Mouse (Mus musculus) liver, postnatal 0 days (tissue): ENCODE results near the gene Has1. TPM values are rescaled to one million over a fixed set of nuclear protein-coding genes. Genes with fewer than 3 reads are reported as not detected.

Experiments used
- ATAC-seq: fragments of 200-750 bp; cut with Nextera tagmentation; 2 replicates; pipeline ENCODE4 v1.8.0; 2017; ENCODE audit warnings: mild to moderate bottlenecking, moderate library complexity
- DNase-seq: peaks from one replicate; pipeline ENCODE4 v3.0.0-alpha.2; 2016
- H3K27ac ChIP-seq: fragments of 300-500 bp; sonication (generic); 2 replicates; pipeline ENCODE4 v1.5.1; 2014; ENCODE audit warnings: antibody characterized with exemption, moderate library complexity, mild to moderate bottlenecking, low read depth
- H3K27me3 ChIP-seq: fragments of 300-500 bp; sonication (generic); 2 replicates; pipeline ENCODE4 v1.6.1; 2014; ENCODE audit warnings: low read length, control low read depth, mixed read lengths; ENCODE audit not compliant: insufficient read depth
- H3K36me3 ChIP-seq: fragments of 300-500 bp; sonication (generic); replicated peaks from 2 replicates; pipeline ENCODE4 v1.6.1; 2014; ENCODE audit warnings: mild to moderate bottlenecking, control low read depth, low read length, moderate library complexity, mixed read lengths; ENCODE audit not compliant: insufficient read depth
- H3K4me1 ChIP-seq: fragments of 300-500 bp; sonication (generic); 2 replicates; pipeline ENCODE4 v1.6.1; 2014; ENCODE audit warnings: antibody characterized with exemption, mild to moderate bottlenecking, control low read depth; ENCODE audit not compliant: insufficient read depth
- H3K4me2 ChIP-seq: fragments of 300-500 bp; sonication (generic); 2 replicates; pipeline ENCODE4 v1.6.1; 2014; ENCODE audit warnings: low read depth, mild to moderate bottlenecking, low read length, moderate library complexity, mixed read lengths
- H3K4me3 ChIP-seq: fragments of 300-500 bp; sonication (generic); 2 replicates; pipeline ENCODE4 v1.5.1; 2014; ENCODE audit warnings: low read depth, low read length
- H3K9ac ChIP-seq: fragments of 300-500 bp; sonication (generic); replicated peaks from 2 replicates; pipeline ENCODE4 v1.6.1; 2014; ENCODE audit warnings: mild to moderate bottlenecking, moderate library complexity
- H3K9me3 ChIP-seq: fragments of 300-500 bp; sonication (generic); 2 replicates; pipeline ENCODE4 v1.6.1; 2016; ENCODE audit warnings: mild to moderate bottlenecking, control low read depth, low read length, mixed read lengths
- CTCF ChIP-seq: sonication (generic); IDR thresholded peaks from 2 replicates; pipeline ENCODE4 v1.5.1; 2016; ENCODE audit warnings: antibody characterized with exemption, low read depth
- EP300 ChIP-seq: IDR thresholded peaks from 2 replicates; pipeline ENCODE4 v1.6.1; 2016; ENCODE audit warnings: antibody characterized with exemption, low read depth, mild to moderate bottlenecking
- WGBS: fragments of 180-500 bp; shearing (Covaris S2); extraction: QIAGEN DNeasy Blood & Tissue Kit; methylation state at CpG from one replicate; pipeline ENCODE4 v1.1.7; 2014; ENCODE audit not compliant: insufficient replicate concordance; 5-methylcytosine and 5-hydroxymethylcytosine counted together
- polyA plus RNA-seq: library from polyadenylated mRNA; unstranded; fragments of >200 nt; fragmentation: Nextera tagmentation; extraction: Ambion mirVana; gene quantifications from 2 replicates; pipeline ENCODE4 v1.2.1, GENCODE M21; 2015

Gene Has1
- polyA plus RNA-seq, 1 experiment from 2014 or later = 0.09 TPM

- no peak for DNase-seq
- Histone ChIP-seq H3K27ac (peak overlapping the region; percentile 88), H3K36me3 (0 out of 2 replicates have a peak, but pooled peaks cover 2% of the 10 kb centered on the region), H3K4me2 (peak overlapping the region; percentile 79), H3K9ac (no peak overlapping the region; the same call in 1 of the 2 replicates), H3K27me3 (no peaks in the 10 kb centered on the region), H3K4me1 (peaks cover 12% of the 10 kb centered on the region), H3K4me3 (peak overlapping the region; percentile 65), H3K9me3 (no peaks in the 10 kb centered on the region)
- no peak for TF ChIP-seq EP300
- TF ChIP-seq CTCF = 0 out of 2 replicates have a peak, but pooled peaks have one; percentile 3
- WGBS = 20% methylated on average over 13 of the region's 13 CpGs
- no peak for ATAC-seq
Measured at GRCm38 (mm10) chr17:17837426-17837825, 17.6 kb downstream of the Has1 start.

- Histone ChIP-seq H3K4me1 (peaks cover 12% of the 10 kb centered on the region), H3K9me3 (no peaks in the 10 kb centered on the region), H3K36me3 (0 out of 2 replicates have a peak, but pooled peaks cover 2% of the 10 kb centered on the region), H3K9ac (no peak overlapping the region), H3K4me2 (no peak overlapping the region), H3K27me3 (no peaks in the 10 kb centered on the region), H3K4me3 (no peak overlapping the region), H3K27ac (no peak overlapping the region)
- no peak for DNase-seq
- 76% methylated on average over 5 of the region's 5 CpGs for WGBS
- no peak for ATAC-seq
- TF ChIP-seq EP300 (no peak), CTCF (no peak)
Measured at GRCm38 (mm10) chr17:17836101-17836500, 18.9 kb downstream of the Has1 start.

GRCm38 (mm10) chr17:17834896-17835295 lies 20.1 kb downstream of the Has1 start:
- H3K9ac ChIP-seq = no peak overlapping the region
- H3K4me3 ChIP-seq = no peak overlapping the region
- DNase-seq (peak; percentile 23), ATAC-seq (no peak)
- H3K36me3 ChIP-seq = no peaks in the 10 kb centered on the region
- H3K4me2 ChIP-seq = no peak overlapping the region
- H3K4me1 ChIP-seq = peaks cover 12% of the 10 kb centered on the region
- H3K27me3 ChIP-seq = no peaks in the 10 kb centered on the region
- H3K27ac ChIP-seq = no peak overlapping the region
- 11% methylated on average over 1 of the region's 1 CpGs for WGBS
- TF ChIP-seq EP300 = no peak
- TF ChIP-seq CTCF = no peak
- H3K9me3 ChIP-seq = no peaks in the 10 kb centered on the region

- peaks cover 7% of the 10 kb centered on the region for H3K4me1 ChIP-seq
- H3K4me2 ChIP-seq = no peak overlapping the region
- ATAC-seq (no peak), DNase-seq (no peak)
- TF ChIP-seq CTCF (no peak), EP300 (no peak)
- no peak overlapping the region for H3K9ac ChIP-seq
- H3K27ac ChIP-seq = no peak overlapping the region
- no peaks in the 10 kb centered on the region for H3K36me3 ChIP-seq
- H3K27me3 ChIP-seq = peaks cover 11% of the 10 kb centered on the region; the same call in 1 of the 2 replicates
- no peak overlapping the region for H3K4me3 ChIP-seq
- H3K9me3 ChIP-seq = no peaks in the 10 kb centered on the region
- WGBS = 63% methylated on average over 7 of the region's 7 CpGs
Measured at GRCm38 (mm10) chr17:17830731-17831130, 24.3 kb downstream of the Has1 start.

- Histone ChIP-seq H3K9ac (no peak overlapping the region), H3K27me3 (peaks cover 11% of the 10 kb centered on the region; the same call in 1 of the 2 replicates), H3K4me2 (no peak overlapping the region), H3K27ac (no peak overlapping the region), H3K4me1 (peaks cover 7% of the 10 kb centered on the region), H3K36me3 (no peaks in the 10 kb centered on the region), H3K9me3 (no peaks in the 10 kb centered on the region), H3K4me3 (no peak overlapping the region)
- ATAC-seq = no peak
- WGBS = 77% methylated on average over 18 of the region's 23 CpGs
- no peak for DNase-seq
- TF ChIP-seq EP300 (no peak), CTCF (no peak)
Measured at GRCm38 (mm10) chr17:17829816-17830535, 25.0 kb downstream of the Has1 start.

- no peak for DNase-seq
- H3K4me3 ChIP-seq = peak overlapping the region; percentile 70
- no peak overlapping the region for H3K27ac ChIP-seq
- TF ChIP-seq EP300 (no peak), CTCF (no peak)
- H3K4me1 ChIP-seq = peaks cover 5% of the 10 kb centered on the region; the same call in 1 of the 2 replicates
- H3K36me3 ChIP-seq = no peaks in the 10 kb centered on the region
- H3K9ac ChIP-seq = peak overlapping the region; percentile 11; the same call in 1 of the 2 replicates
- no peak for ATAC-seq
- H3K27me3 ChIP-seq = peaks cover 11% of the 10 kb centered on the region; the same call in 1 of the 2 replicates
- no peaks in the 10 kb centered on the region for H3K9me3 ChIP-seq
- peak overlapping the region; percentile 77 for H3K4me2 ChIP-seq
- 20% methylated on average over 6 of the region's 6 CpGs for WGBS
Measured at GRCm38 (mm10) chr17:17829052-17829785, 25.8 kb downstream of the Has1 start.
